Mouse (Mus musculus): ENCODE data around the gene Efl1.
"Not testable (repeated sequence)": the region's sequence is repeated elsewhere in the genome, so short reads cannot be mapped to it uniquely, and the experiment has no call there.

Gene Efl1

GRCm38 (mm10) chr7:82720501-82720900, 72.1 kb downstream of the Efl1 start:
- no peak for DNase-seq

GRCm38 (mm10) chr7:82720906-82721305, 72.5 kb downstream of the Efl1 start:
- no peak for DNase-seq

- DNase-seq: no peak
Measured at GRCm38 (mm10) chr7:82722486-82723123, 74.2 kb downstream of the Efl1 start.

- DNase-seq: no peak
Measured at GRCm38 (mm10) chr7:82723151-82723871, 74.9 kb downstream of the Efl1 start.

GRCm38 (mm10) chr7:82724491-82724890, 76.1 kb downstream of the Efl1 start:
- DNase-seq: no peak

GRCm38 (mm10) chr7:82725006-82725636, 76.7 kb downstream of the Efl1 start:
- DNase-seq: no peak

- DNase-seq: no peak
Measured at GRCm38 (mm10) chr7:82725741-82726450, 77.5 kb downstream of the Efl1 start.

- DNase-seq: no peak
Measured at GRCm38 (mm10) chr7:82727066-82727465, 78.7 kb downstream of the Efl1 start.

- not testable (repeated sequence) for DNase-seq
Measured at GRCm38 (mm10) chr7:82729009-82729408, 80.6 kb downstream of the Efl1 start.

GRCm38 (mm10) chr7:82733118-82733517, 84.7 kb downstream of the Efl1 start:
- DNase-seq: no peak

GRCm38 (mm10) chr7:82733995-82734394, 85.6 kb downstream of the Efl1 start:
- DNase-seq: no peak

- DNase-seq: no peak
Measured at GRCm38 (mm10) chr7:82734748-82735600, 86.6 kb downstream of the Efl1 start.

GRCm38 (mm10) chr7:82743116-82743765, 94.8 kb downstream of the Efl1 start:
- no peak for DNase-seq

- no peak for DNase-seq
Measured at GRCm38 (mm10) chr7:82744167-82744715, 95.8 kb downstream of the Efl1 start.

- no peak for DNase-seq
Measured at GRCm38 (mm10) chr7:82748812-82749211, 100.4 kb downstream of the Efl1 start.

- DNase-seq: no peak
Measured at GRCm38 (mm10) chr7:82749239-82749638, 100.8 kb downstream of the Efl1 start.

- no peak for DNase-seq
Measured at GRCm38 (mm10) chr7:82752171-82753085, 104.0 kb downstream of the Efl1 start.

- no peak for DNase-seq
Measured at GRCm38 (mm10) chr7:82755602-82756155, 107.3 kb downstream of the Efl1 start.

- no peak for DNase-seq
Measured at GRCm38 (mm10) chr7:82758521-82758920, 110.1 kb downstream of the Efl1 start.

GRCm38 (mm10) chr7:82759091-82759490, 110.7 kb downstream of the Efl1 start:
- DNase-seq: no peak
